Mouse (Mus musculus) CD4-positive, CD25-positive, alpha-beta regulatory T cell, adult 2 months (primary cell): Measurements from ENCODE around the gene Gm13090.

Experiments used
- DNase-seq: peaks from one replicate; pipeline ENCODE4 v3.0.0-alpha.2; 2012; ENCODE audit warnings: low read depth, low spot score

The Gm13090 gene

GRCm38 (mm10) chr4:151137701-151138100 lies 48.3 kb downstream of the Gm13090 start:
- DNase-seq, result no peak

- DNase-seq, result no peak
Measured at GRCm38 (mm10) chr4:151138135-151138534, 48.8 kb downstream of the Gm13090 start.

GRCm38 (mm10) chr4:151138586-151138985 lies 49.2 kb downstream of the Gm13090 start:
- DNase-seq, result no peak

DNA sequence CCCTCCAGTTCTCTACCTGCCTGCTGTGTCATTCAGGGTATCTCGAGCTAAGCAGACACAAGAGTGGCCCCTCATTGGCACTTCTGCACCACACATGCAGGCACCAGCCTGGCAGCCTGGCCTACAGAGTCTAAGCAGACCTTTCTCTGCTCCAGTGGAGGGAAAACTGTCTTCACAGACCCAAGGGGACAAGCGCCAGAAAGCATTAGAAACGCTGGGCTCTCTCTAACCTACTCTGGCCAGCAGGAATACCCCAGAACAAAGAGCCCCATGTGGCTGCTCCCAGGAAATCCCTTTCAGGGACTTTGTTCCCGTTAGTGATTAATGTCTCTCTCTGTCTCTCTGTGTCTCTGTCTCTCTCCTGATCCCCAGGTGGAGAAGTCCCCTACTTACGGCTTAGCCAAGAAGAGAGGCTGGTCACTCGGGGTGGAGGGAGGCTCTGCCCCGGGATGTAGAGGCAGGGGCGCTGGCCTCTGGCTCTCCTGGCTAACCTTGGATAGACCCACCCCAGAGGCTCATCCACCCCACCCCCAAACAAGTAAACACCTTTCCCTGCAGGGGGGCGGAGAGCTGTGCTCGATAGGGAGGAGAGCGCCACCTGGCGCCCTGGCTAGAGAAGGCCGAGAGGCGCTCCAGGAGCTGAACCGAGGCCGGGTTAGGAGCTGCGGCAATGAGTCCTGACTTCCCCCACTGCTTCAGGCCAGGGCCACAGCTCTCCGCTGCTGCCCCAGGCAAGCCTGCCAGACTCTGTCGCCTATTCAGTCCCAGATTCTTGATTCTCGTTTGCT lies 49.9 kb downstream of the Gm13090 start:
- DNase-seq, result peak; percentile 69

DNA sequence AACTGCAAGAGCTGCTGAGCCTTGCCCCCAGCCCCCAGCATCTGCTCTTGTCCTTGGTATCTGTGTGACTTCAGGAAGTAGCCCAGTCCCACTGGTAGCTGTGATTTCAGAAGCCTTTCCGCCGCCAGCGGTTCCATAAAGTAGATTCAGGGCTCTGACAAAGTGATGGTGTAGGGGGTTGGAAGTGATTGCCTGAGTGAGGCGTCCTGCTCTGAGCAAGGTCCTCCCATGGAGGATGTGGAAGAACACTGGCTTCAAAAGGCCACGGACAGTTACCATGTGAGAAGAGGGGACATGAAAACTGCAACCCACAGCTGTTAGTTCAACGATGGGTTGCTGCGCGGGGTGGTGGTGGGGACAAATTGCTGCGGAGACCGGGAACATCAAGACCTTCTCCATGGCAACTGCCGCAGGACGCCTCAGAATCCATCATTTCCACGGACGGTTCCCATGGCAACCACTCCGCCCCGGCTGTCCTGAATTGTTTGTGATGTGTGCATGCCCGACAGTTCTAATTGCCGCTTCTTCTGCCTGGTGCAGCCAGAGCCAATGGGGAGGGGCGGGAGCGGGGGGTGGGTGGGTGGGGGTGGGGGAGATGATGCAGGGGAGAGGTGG lies 51.1 kb downstream of the Gm13090 start:
- DNase-seq, result no peak
